Mouse (Mus musculus) urinary bladder, postnatal 10 days (tissue): ENCODE data around the gene Fkbp1a.

Experiments used
- DNase-seq: peaks from one replicate; pipeline ENCODE4 v3.0.0; 2022; ENCODE audit warnings: low spot score

Gene Fkbp1a

GRCm38 (mm10) chr2:151546571-151546970 is 4.3 kb downstream of the Fkbp1a start:
- no peak for DNase-seq

- DNase-seq = no peak
Observed at GRCm38 (mm10) chr2:151549615-151550121, 7.4 kb downstream of the Fkbp1a start.

DNA sequence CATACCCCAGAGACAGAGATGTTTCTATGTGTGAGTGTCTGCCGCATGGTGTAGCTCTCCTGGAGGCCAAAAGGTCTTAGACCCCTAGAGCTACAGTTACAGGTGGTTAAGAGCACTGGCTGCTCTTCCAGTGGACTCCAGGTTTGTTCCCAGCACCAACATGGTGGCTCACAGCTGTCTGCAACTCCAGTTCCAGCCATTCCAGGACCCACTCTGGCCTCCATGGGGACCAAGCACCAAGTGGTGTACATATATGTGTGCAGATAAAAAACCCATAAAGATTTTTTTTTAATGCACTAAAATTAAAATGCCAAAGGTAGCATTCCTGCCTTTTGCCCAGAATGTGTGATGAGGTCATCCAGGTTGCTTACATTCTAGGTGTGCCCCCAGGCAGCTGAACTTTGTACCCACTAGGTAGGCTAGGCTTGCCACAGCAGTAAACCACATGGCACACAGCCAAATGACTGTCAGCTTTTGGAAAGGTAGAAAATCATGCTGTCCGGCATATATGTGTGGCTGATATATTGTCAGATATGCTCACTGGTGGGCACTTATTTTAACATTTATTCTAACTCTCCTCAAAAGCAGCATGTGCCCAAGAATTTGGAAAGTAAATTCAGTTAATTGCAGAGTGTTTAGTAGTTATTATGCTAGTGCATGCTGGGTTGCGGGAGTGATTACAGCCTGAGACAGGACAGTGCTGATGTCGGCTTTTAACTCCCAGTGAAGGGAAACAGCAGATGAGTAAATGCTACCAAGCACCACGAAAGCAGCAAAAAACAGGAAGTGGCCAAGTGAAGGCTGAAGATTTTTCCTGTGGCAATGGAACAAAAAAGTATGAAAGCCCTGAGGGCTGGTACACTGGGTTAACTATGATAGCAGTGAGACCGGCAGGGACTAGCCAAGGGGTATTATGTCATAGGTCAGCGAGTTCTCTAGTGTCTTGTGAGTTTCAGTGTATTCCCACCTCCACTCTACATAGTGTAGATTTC is 20.9 kb downstream of the Fkbp1a start:
- DNase-seq = no peak

DNA sequence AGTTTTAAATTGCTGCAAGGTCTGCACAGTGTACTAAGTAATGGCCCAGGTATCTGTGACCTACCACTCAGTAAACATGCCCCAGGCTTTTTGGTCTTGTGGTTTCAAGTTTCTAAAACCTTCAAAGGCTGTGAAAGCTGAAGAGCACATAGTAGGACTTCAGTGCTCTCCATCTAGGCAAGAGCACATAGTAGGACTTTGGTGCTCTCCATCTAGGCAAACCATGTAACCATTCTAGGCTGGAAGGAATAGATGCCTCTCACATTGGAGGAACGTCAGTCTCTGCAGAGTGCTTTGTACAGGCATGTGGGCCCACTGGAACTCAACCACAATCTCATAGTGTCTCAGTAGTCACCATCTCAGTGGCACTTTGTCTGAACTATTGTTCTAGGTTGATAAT is 21.7 kb downstream of the Fkbp1a start:
- no peak for DNase-seq

DNA sequence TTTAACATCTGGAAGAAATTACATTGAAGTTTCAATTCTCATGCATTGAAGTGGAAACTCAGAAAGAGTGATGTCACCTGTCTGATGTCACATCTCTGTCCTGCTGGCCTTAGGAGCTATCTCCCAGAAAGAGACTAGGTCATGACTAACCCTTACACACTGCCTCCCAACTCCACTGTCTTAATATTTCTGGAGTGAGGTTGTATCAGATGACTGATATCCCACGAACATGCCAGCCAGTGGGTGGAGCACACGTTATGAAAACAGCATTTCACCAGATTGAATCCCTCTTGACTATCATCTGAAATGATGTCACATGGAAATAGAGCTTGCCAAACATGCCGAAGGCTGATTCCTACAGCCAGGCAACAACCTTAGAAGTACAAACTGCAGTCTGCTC is 22.7 kb downstream of the Fkbp1a start:
- DNase-seq = no peak

DNA sequence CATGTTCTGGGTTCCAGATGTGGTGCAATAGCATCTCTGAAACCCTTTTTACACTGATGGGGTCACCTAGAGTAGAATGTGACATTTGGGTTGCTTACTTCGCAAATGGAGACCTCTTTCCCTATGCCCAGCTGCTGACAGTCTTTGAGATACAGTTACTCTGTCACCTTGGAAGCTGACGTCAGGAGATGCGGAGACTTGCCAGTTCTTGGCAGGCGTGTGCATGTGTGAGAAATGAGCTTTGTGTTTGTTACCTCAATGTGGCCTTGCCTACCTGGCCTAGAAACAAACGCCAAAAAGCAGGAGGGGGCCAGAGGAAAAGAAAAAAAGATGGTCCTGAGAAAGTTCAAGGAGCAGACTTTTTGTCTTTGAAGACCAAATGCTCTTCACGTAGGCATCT is 24.6 kb downstream of the Fkbp1a start:
- no peak for DNase-seq

DNA sequence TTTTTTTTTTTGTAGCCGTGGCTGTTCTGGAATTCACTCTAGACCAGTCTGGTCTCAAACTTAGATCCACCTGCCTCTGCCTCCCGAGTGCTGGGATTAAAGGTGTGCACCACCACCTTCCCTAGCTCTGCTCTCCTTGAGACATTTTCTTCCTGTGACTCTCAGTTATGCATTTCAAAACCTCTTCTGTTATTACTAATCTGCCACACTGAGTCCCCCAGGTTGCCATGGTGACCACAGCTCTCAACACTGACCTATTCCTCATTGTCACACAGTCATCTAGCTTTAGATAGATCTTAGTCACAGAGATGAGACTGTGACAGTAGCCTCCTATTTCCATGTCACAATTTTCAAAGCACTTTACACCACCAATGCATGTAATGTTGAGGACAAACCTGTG is 27.2 kb downstream of the Fkbp1a start:
- DNase-seq = no peak

- DNase-seq = no peak
Observed at GRCm38 (mm10) chr2:151571873-151572700, 29.8 kb downstream of the Fkbp1a start, which contains the start of gene Sdcbp2. Sdcbp2 (plus strand) TSS chr2:151572622.

GRCm38 (mm10) chr2:151573667-151574066 is 31.4 kb downstream of the Fkbp1a start:
- DNase-seq = no peak

- no peak for DNase-seq
Observed at GRCm38 (mm10) chr2:151574607-151575006, 32.3 kb downstream of the Fkbp1a start.

- no peak for DNase-seq
Observed at GRCm38 (mm10) chr2:151575119-151575698, 32.9 kb downstream of the Fkbp1a start.

DNA sequence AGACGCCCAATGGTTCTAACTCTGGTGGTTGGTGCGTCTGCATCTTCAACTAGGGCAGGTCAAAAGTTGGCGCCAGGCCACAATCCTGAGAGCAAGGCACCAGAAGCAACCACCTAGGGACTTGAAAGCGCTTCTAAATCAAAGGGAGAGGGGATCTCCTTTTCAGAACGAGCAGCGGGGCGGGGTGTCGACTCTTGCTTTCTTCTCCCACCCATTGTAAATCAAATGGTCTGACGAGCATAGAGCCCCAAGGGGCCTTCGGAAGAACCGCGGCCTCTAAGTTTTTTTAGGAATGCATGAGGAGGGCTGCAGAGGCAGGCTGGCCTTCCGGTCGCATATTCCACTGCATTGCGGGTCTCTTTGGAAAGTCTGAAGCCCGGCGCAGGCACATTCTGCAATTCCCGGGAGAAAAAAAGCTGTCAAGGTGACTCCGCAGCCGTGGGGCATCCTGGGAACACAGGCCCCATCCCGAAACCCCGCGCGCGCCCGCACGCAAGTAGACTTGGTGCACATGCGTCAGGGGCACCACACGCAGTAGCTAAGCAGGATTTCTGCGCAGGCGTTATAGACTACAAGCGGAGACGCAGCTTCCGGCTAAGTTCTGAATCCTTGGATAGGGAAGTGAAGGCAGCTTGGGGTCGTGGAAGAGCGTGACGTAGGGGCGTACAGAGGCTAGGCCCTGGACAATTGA is 33.6 kb downstream of the Fkbp1a start:
- DNase-seq = peak; percentile 51

- DNase-seq = no peak
Observed at GRCm38 (mm10) chr2:151579183-151579582, 36.9 kb downstream of the Fkbp1a start.

DNA sequence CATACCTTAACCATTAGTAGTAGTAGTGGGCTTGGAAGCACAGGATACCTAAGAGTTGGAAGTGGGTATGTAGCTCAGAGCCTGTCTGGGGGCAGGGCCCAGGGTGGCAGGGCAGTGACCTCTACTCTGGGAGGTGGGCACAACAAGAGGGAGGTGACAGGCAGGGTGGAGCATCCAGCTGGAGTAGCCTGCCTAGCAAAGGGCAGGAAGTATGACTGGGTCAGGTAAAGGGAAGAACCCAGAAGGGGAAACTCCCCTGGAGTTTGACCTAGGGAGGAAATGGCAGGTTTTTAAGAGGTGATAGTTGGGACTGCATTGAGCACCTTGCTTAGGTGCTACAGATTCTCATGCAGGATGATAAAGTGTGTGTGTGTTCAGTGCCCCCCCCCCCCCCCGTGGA is 38.7 kb downstream of the Fkbp1a start:
- no peak for DNase-seq

GRCm38 (mm10) chr2:151585934-151586333 is 43.7 kb downstream of the Fkbp1a start:
- no peak for DNase-seq

DNA sequence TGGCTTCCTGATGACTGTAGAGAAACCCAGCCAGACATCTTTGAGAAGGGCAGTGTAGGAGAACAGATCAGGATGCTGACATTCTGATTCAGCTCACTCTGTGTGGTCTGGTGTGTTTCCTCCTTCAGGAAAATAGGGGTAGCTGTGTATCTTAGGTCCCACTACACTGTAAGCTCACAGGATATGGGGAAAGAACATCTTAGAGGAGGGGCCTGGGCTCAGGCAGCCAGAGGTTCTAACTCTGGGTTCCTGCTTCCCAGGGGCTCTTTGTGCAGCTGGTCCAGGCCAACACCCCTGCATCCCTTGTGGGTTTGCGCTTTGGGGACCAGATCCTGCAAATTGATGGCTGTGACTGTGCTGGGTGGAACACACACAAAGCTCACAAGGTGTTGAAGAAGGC is 44.5 kb downstream of the Fkbp1a start:
- no peak for DNase-seq

DNA sequence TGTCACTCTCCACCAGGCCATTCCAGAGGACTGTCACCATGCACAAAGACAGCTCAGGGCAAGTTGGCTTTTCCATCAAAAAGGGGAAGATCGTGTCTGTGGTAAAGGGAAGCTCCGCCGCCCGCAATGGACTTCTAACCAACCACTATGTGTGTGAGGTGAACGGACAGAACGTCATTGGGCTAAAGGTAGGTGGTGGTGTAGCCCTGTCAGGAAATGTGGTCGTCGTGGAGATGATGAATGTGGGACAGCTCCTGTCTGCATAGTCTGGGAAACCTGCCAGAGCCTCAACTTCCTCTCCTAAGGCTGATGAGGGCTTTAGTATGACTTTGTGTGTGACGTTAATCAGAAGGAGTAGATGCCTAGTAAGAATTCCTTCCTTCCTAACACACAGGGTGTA is 45.0 kb downstream of the Fkbp1a start:
- no peak for DNase-seq

GRCm38 (mm10) chr2:151598068-151598467 is 55.8 kb downstream of the Fkbp1a start:
- no peak for DNase-seq

DNA sequence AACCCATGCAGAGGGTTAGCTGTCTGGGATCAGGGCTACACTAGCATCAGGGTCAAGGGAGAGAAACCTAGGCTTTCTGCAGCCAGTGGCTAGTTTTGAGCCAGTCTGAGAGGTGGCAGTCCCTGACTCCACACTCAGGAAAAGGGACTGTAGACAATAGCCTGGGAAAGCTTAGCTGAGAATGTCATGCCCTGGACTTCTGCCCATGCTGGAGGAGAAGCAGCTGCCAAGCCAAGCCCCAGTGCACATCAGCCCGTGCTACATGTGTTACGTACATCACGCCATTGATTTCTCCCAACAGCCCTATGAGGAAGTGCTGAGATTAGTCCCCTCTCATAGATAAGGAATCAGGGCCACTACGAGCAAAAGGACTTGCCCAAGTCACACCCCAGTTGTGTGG is 59.8 kb downstream of the Fkbp1a start:
- no peak for DNase-seq

GRCm38 (mm10) chr2:151603630-151604029 is 61.3 kb downstream of the Fkbp1a start:
- DNase-seq = no peak

- no peak for DNase-seq
Observed at GRCm38 (mm10) chr2:151605437-151605987, 63.2 kb downstream of the Fkbp1a start.
